Mouse (Mus musculus): Measurements from ENCODE around the gene Slc6a6. TPM values are rescaled to one million over a fixed set of nuclear protein-coding genes. Genes with fewer than 3 reads are reported as not detected.

The Slc6a6 gene
- polyA plus RNA-seq, 1 experiment = 105 TPM

DNA sequence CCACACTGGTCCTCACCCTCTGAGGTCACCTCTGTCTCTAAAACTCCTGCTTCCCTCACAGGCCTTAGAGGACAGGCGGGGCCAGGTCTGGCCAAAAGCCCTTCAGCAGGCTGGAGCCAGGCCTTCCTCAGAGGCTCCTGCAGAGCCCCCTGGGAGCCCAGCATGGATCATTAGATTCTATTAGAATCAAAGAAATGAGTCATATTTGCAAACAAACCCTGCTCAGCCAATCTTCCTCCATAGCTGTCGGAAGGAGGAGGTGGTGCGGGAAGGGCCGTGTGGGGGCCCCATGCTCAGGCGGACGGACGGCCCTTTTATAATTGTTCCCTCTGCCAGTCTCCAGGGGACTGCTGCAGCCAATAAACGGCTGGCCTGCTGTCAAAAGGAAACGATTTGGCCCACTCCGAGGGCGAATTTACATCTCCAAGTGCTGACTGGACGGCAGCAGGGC is 45.8 kb downstream of the Slc6a6 start:
- no peak overlapping the region for H3K4me3 ChIP-seq (ENCODE audit: insufficient read depth, low read length)
- no peak for TF ChIP-seq CTCF (IDR thresholded peaks at IDR 0.05; ENCODE audit: extremely low read depth, insufficient read depth, low read length)
- no peak for TF ChIP-seq POLR2A (IDR thresholded peaks at IDR 0.05; ENCODE audit: extremely low read depth, insufficient read depth, low read length)
- peaks cover 17% of the 10 kb centered on the region for H3K4me1 ChIP-seq (ENCODE audit: control insufficient read depth, insufficient read depth, low read length)
- peak overlapping the region; percentile 31 for H3K27ac ChIP-seq (ENCODE audit: insufficient read depth, low read length)

DNA sequence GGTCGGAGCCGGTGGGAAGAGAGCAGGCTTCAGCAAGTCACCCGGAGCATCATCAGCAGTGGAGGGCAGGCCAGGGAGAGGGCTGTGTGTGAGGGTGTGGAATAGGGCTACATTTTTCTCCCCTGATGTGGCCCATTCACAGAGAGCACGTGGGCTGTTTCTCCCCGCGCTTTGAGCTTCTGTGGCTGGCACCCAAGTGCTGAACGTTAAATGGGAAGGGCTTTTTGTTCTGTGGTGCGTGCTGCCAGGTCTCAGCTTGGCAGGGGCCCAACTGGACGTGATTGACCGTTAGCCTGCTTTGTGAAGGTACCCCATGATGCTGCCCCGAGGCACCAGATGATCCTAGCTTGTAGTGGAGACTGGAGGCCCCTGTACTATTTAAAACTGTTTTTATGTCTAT is 48.3 kb downstream of the Slc6a6 start:
- TF ChIP-seq CTCF (IDR thresholded peaks at IDR 0.05; ENCODE audit: extremely low read depth, insufficient read depth, low read length) (no peak), POLR2A (IDR thresholded peaks at IDR 0.05; ENCODE audit: extremely low read depth, insufficient read depth, low read length) (no peak)
- Histone ChIP-seq H3K27ac (ENCODE audit: insufficient read depth, low read length) (no peak overlapping the region), H3K4me3 (ENCODE audit: insufficient read depth, low read length) (no peak overlapping the region), H3K4me1 (ENCODE audit: control insufficient read depth, insufficient read depth, low read length) (peaks cover 22% of the 10 kb centered on the region)

DNA sequence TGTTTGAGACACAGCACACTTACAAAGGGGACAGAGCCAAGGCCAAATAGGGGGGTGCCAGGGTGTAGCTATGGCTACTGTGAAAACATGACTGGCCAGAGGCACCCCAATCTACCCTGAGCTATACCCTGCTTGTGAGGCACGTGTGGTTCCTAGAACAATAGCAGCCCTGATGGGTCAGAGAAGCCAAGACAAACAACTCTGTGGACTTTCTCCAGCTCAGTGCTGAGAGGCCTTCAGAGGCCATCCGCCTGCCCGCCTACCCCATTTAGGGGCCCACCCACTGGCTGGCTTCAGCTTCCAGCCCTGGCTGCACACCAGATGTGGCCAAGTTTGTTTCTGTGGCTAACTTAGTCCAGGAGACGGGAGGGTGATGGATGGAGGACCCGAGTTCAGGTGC is 52.6 kb downstream of the Slc6a6 start:
- peak overlapping the region; percentile 81 for H3K27ac ChIP-seq (ENCODE audit: insufficient read depth, low read length)

DNA sequence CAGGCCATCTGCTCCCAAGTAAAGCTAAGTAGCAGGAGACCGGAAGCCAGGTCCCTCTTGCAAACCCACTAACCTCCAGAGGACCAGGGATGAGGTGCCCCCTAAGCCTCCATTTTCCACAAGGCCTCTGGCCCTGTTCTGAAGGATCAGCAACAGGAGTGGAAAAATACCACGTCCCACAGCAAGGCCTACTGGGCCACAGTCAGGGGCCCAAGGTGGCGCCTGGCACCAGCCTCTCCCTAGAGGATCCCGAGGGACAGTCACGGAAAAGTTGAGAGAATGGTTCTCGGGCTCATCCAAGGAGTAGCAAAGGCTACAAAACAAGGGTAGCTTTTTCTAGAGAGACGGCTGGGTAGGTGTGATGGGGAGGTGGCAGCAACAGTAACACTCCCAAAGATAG is 53.6 kb downstream of the Slc6a6 start:
- TF ChIP-seq POLR2A (IDR thresholded peaks at IDR 0.05; ENCODE audit: extremely low read depth, insufficient read depth, low read length) (no peak), CTCF (IDR thresholded peaks at IDR 0.05; ENCODE audit: extremely low read depth, insufficient read depth, low read length) (no peak)
- Histone ChIP-seq H3K4me1 (ENCODE audit: control insufficient read depth, insufficient read depth, low read length) (peaks cover 5% of the 10 kb centered on the region; the same call in 1 of the 2 replicates), H3K4me3 (ENCODE audit: insufficient read depth, low read length) (no peak overlapping the region), H3K27ac (ENCODE audit: insufficient read depth, low read length) (no peak overlapping the region)

More for the DNA sequence above, 52.6 kb downstream of the Slc6a6 start:
- peaks cover 6% of the 10 kb centered on the region; the same call in 1 of the 2 replicates for H3K4me1 ChIP-seq (ENCODE audit: control insufficient read depth, insufficient read depth, low read length)
- TF ChIP-seq POLR2A (IDR thresholded peaks at IDR 0.05; ENCODE audit: extremely low read depth, insufficient read depth, low read length) (no peak), CTCF (IDR thresholded peaks at IDR 0.05; ENCODE audit: extremely low read depth, insufficient read depth, low read length) (no peak)
- H3K4me3 ChIP-seq (ENCODE audit: insufficient read depth, low read length) = no peak overlapping the region

DNA sequence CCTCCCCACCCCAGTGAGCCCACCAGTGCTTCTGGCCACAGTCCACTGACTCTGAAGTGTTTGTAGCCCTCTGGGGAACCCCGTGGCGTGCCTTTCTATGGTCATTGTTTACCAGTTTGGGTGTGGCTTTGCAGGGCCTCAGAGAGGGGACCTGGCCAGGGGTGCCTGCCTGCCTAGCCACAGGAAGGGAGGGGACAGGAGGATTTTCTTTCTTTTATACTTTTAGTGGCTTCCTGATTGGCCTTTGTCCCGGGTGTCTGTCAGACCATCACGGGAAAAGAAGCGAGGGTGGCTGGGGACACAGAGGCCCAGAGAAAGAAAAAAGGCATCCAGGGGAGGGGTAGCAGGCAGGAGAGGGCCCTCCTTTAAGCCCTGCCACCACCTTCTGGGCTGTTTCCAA is 54.2 kb downstream of the Slc6a6 start:
- H3K27ac ChIP-seq (ENCODE audit: insufficient read depth, low read length) = no peak overlapping the region
- H3K4me3 ChIP-seq (ENCODE audit: insufficient read depth, low read length) = no peak overlapping the region

DNA sequence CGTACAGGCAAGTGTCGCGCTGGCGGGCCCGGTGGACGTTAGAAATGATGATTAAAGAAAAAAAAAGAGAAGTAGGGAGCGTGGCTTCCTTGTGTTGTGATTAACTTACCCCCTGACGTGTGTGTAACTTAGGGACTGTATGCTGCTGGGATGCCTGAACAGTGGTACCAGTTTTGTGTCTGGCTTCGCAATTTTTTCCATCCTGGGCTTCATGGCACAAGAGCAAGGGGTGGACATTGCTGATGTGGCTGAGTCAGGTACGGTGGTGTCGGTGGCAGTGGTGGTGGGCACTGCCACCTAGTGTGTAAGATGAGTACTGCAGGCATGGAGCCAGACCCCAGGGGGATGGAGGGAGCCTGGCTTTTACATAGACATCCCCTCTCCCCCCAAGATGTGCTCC is 57.2 kb downstream of the Slc6a6 start:
- peak; percentile 89 for TF ChIP-seq CTCF (IDR thresholded peaks at IDR 0.05; ENCODE audit: extremely low read depth, insufficient read depth, low read length)
- TF ChIP-seq POLR2A (IDR thresholded peaks at IDR 0.05; ENCODE audit: extremely low read depth, insufficient read depth, low read length) = no peak
- H3K4me3 ChIP-seq (ENCODE audit: insufficient read depth, low read length) = no peak overlapping the region
- no peak overlapping the region for H3K27ac ChIP-seq (ENCODE audit: insufficient read depth, low read length)
- peaks cover 2% of the 10 kb centered on the region; the same call in 1 of the 2 replicates for H3K4me1 ChIP-seq (ENCODE audit: control insufficient read depth, insufficient read depth, low read length)

More for the DNA sequence above, 54.2 kb downstream of the Slc6a6 start:
- TF ChIP-seq POLR2A (IDR thresholded peaks at IDR 0.05; ENCODE audit: extremely low read depth, insufficient read depth, low read length) (no peak), CTCF (IDR thresholded peaks at IDR 0.05; ENCODE audit: extremely low read depth, insufficient read depth, low read length) (no peak)
- peaks cover 5% of the 10 kb centered on the region; the same call in 1 of the 2 replicates for H3K4me1 ChIP-seq (ENCODE audit: control insufficient read depth, insufficient read depth, low read length)

DNA sequence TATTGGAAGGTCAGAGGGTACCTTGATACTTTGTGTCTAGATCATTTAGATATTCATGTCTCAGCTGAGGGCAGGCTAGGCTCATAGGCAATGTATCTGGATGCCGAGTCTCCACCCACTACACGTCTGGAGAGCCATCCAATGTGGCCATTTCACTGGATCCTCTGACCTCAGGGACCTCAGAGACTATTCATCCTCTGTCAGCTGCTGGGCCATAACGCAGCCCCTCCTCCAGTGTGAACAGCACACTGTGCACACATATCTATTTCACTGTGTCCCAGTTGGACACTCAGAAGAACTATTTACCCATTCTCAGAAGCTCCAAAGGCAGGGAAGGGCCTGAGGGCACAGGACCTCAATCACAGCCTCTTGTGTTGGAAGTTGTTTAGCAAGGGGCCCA is 58.6 kb downstream of the Slc6a6 start:
- no peak overlapping the region for H3K4me3 ChIP-seq (ENCODE audit: insufficient read depth, low read length)
- H3K27ac ChIP-seq (ENCODE audit: insufficient read depth, low read length) = no peak overlapping the region
- no peaks in the 10 kb centered on the region for H3K4me1 ChIP-seq (ENCODE audit: control insufficient read depth, insufficient read depth, low read length)
- TF ChIP-seq POLR2A (IDR thresholded peaks at IDR 0.05; ENCODE audit: extremely low read depth, insufficient read depth, low read length) (no peak), CTCF (IDR thresholded peaks at IDR 0.05; ENCODE audit: extremely low read depth, insufficient read depth, low read length) (no peak)

DNA sequence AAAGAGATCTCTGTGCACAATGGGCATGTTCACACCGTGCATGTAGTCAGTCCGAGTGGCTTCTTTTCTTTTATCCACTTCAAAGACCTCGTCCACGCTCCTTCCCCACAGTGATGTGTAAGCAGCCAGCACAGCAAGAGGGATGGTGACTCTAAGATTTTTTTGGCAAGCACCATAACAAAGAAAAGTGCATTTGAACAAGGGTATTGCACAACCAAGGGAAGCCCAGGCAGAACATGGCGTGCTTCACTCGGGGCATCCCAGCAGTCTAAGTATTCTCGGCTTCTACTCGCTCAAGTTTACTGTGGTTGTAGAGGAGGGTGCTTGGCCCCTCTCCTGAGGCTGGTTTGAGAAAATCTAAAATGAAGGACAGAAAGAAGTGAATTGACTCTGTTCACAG is 59.1 kb downstream of the Slc6a6 start:
- TF ChIP-seq CTCF (IDR thresholded peaks at IDR 0.05; ENCODE audit: extremely low read depth, insufficient read depth, low read length) = no peak
- no peak for TF ChIP-seq POLR2A (IDR thresholded peaks at IDR 0.05; ENCODE audit: extremely low read depth, insufficient read depth, low read length)
- H3K4me1 ChIP-seq (ENCODE audit: control insufficient read depth, insufficient read depth, low read length) = no peaks in the 10 kb centered on the region
- no peak overlapping the region for H3K4me3 ChIP-seq (ENCODE audit: insufficient read depth, low read length)
- H3K27ac ChIP-seq (ENCODE audit: insufficient read depth, low read length) = no peak overlapping the region

DNA sequence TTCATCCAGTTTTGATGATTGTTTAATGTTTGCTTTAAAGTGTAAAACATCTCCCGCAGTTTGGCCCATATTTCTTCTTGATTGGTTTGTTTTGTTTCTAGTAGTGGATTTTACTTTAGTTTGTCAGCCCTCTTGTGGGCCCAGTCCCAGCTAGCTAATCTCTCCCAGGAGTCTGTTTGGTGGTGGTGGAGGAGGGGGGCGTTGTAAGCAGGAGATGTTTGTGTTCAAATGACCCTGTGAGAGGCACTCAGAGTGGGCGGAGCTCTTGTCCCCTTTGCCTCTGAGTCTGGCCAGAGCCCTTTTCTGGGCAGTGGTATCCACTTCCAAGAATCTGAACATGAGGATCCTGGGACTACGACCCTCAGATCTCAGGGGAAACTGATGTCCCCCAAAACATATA is 60.0 kb downstream of the Slc6a6 start:
- TF ChIP-seq CTCF (IDR thresholded peaks at IDR 0.05; ENCODE audit: extremely low read depth, insufficient read depth, low read length) = no peak
- no peak for TF ChIP-seq POLR2A (IDR thresholded peaks at IDR 0.05; ENCODE audit: extremely low read depth, insufficient read depth, low read length)
- Histone ChIP-seq H3K4me1 (ENCODE audit: control insufficient read depth, insufficient read depth, low read length) (no peaks in the 10 kb centered on the region), H3K27ac (ENCODE audit: insufficient read depth, low read length) (no peak overlapping the region), H3K4me3 (ENCODE audit: insufficient read depth, low read length) (no peak overlapping the region)

DNA sequence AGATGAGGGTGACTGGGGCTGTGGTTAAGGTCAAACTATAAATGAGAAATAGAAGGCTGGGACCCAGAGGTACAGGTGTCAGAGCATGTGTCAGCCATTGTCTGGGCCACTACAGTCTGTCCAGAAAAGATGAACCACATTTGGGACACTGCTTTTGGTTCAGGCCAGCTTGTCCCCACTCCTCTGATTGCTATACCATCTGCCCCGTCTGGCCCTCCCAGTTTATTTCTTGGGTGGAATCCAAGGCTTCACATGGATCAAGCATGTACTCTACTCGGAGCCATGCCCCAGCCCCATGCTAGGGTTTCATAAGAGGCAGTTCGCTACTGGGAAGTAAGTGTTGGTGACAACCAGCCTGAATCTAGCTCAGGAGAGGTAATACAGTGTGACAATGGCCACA is 61.4 kb downstream of the Slc6a6 start:
- no peak for TF ChIP-seq CTCF (IDR thresholded peaks at IDR 0.05; ENCODE audit: extremely low read depth, insufficient read depth, low read length)
- no peak for TF ChIP-seq POLR2A (IDR thresholded peaks at IDR 0.05; ENCODE audit: extremely low read depth, insufficient read depth, low read length)
- Histone ChIP-seq H3K4me3 (ENCODE audit: insufficient read depth, low read length) (no peak overlapping the region), H3K4me1 (ENCODE audit: control insufficient read depth, insufficient read depth, low read length) (no peaks in the 10 kb centered on the region), H3K27ac (ENCODE audit: insufficient read depth, low read length) (no peak overlapping the region)

All from cortical plate, adult 2 months (tissue).